Mouse (Mus musculus) midbrain, postnatal 0 days (tissue): ENCODE results near the gene Slc46a2. TPM values are rescaled to one million over a fixed set of nuclear protein-coding genes. Genes with fewer than 3 reads are reported as not detected.

Experiments
- ATAC-seq: fragments of 200-750 bp; cut with Nextera tagmentation; 2 replicates; pipeline ENCODE4 v1.8.0; 2017; ENCODE audit warnings: moderate number of reproducible peaks, mild to moderate bottlenecking, moderate TSS enrichment, moderate library complexity; ENCODE audit not compliant: low FRiP score
- DNase-seq: peaks from one replicate; pipeline ENCODE4 v3.0.0-alpha.2; 2015; ENCODE audit warnings: low spot score
- H3K27ac ChIP-seq: fragments of 300-500 bp; sonication (generic); 2 replicates; pipeline ENCODE4 v1.5.1; 2014; ENCODE audit warnings: low read depth, mild to moderate bottlenecking, low read length, mixed read lengths
- H3K27me3 ChIP-seq: fragments of 300-500 bp; sonication (generic); 2 replicates; pipeline ENCODE4 v1.6.1; 2014; ENCODE audit warnings: low read length, control low read depth, mixed read lengths; ENCODE audit not compliant: insufficient read depth
- H3K36me3 ChIP-seq: fragments of 300-500 bp; sonication (generic); 2 replicates; pipeline ENCODE4 v1.6.1; 2014; ENCODE audit warnings: low read length, control low read depth, mixed read lengths; ENCODE audit not compliant: insufficient read depth
- H3K4me1 ChIP-seq: fragments of 300-500 bp; sonication (generic); 2 replicates; pipeline ENCODE4 v1.6.1; 2014; ENCODE audit warnings: mild to moderate bottlenecking, control low read depth, antibody characterized with exemption, low read length, mixed read lengths; ENCODE audit not compliant: insufficient read depth
- H3K4me2 ChIP-seq: fragments of 300-500 bp; sonication (generic); 2 replicates; pipeline ENCODE4 v1.6.1; 2014; ENCODE audit warnings: low read depth, mild to moderate bottlenecking, low read length, mixed read lengths; ENCODE audit not compliant: poor library complexity, severe bottlenecking
- H3K4me3 ChIP-seq: fragments of 300-500 bp; sonication (generic); 2 replicates; pipeline ENCODE4 v1.5.1; 2014; ENCODE audit warnings: low read depth, mild to moderate bottlenecking, low read length, moderate library complexity
- H3K9ac ChIP-seq: fragments of 300-500 bp; sonication (generic); replicated peaks from 2 replicates; pipeline ENCODE4 v1.6.1; 2014; ENCODE audit warnings: mild to moderate bottlenecking, low read length, moderate library complexity, mixed read lengths; ENCODE audit not compliant: poor library complexity, severe bottlenecking
- H3K9me3 ChIP-seq: fragments of 300-500 bp; sonication (generic); 2 replicates; pipeline ENCODE4 v1.6.1; 2016; ENCODE audit warnings: low read length, control low read depth
- CTCF ChIP-seq: IDR thresholded peaks from 2 replicates; pipeline ENCODE4 v1.5.1; 2016; ENCODE audit warnings: antibody characterized with exemption, mild to moderate bottlenecking
- WGBS: fragments of 180-500 bp; shearing (Covaris S2); extraction: QIAGEN DNeasy Blood & Tissue Kit; methylation state at CpG from one replicate; pipeline ENCODE4 v1.1.7; 2014; 5-methylcytosine and 5-hydroxymethylcytosine counted together
- polyA plus RNA-seq: library from polyadenylated mRNA; unstranded; fragments of >200 nt; fragmentation: Nextera tagmentation; extraction: Ambion mirVana; gene quantifications from 2 replicates; pipeline ENCODE4 v1.2.1, GENCODE M21; 2015
- total RNA-seq: library from RNA; depleted of rRNA; stranded (reverse); fragments of >200 nt; gene quantifications from 2 replicates; pipeline ENCODE4 v1.2.3, GENCODE M21; 2014

The Slc46a2 gene
- total and polyA plus RNA-seq, 2 experiments from 2014 or later = 0.05 to 0.16 TPM

DNA sequence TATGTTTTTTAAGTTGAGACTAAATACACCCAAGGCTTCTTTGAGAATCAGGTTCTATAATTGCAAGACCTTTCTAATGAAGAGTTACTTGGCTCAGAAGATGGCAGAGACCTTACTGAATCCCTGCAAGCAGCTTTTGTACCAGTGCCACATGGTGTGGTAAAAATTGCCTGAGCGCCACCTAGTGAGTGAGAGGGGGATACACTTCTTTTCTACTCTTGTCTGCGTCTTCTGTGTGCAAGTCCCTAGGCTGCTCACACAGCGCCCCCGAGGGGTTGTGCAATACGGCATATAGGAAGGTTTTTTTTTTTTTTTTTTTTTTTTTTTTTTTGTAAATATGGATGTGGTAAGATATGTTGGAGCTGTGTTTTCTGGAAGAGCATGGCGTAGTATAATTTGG is 13.5 kb upstream of the Slc46a2 start:
- H3K27me3 ChIP-seq = no peaks in the 10 kb centered on the region
- peak; percentile 77 for DNase-seq
- no peak for ATAC-seq
- no peak overlapping the region for H3K4me3 ChIP-seq
- no peak overlapping the region for H3K27ac ChIP-seq
- H3K9me3 ChIP-seq = no peaks in the 10 kb centered on the region
- no peaks in the 10 kb centered on the region for H3K36me3 ChIP-seq
- H3K4me1 ChIP-seq = no peaks in the 10 kb centered on the region
- WGBS = 23% methylated on average over 6 of the region's 6 CpGs
- no peak overlapping the region for H3K9ac ChIP-seq
- no peak overlapping the region for H3K4me2 ChIP-seq
- TF ChIP-seq CTCF = peak; percentile 69

GRCm38 (mm10) chr4:59927666-59928065 is 12.8 kb upstream of the Slc46a2 start:
- Histone ChIP-seq H3K4me3 (no peak overlapping the region), H3K27ac (no peak overlapping the region), H3K36me3 (no peaks in the 10 kb centered on the region), H3K27me3 (no peaks in the 10 kb centered on the region), H3K9ac (no peak overlapping the region), H3K4me1 (no peaks in the 10 kb centered on the region), H3K9me3 (no peaks in the 10 kb centered on the region), H3K4me2 (no peak overlapping the region)
- DNase-seq = no peak
- WGBS = 94% methylated on average over 3 of the region's 3 CpGs
- ATAC-seq = no peak
- TF ChIP-seq CTCF = no peak

- no peak for TF ChIP-seq CTCF
- Histone ChIP-seq H3K9me3 (no peaks in the 10 kb centered on the region), H3K4me2 (no peak overlapping the region), H3K4me1 (no peaks in the 10 kb centered on the region), H3K36me3 (no peaks in the 10 kb centered on the region), H3K27ac (no peak overlapping the region), H3K4me3 (no peak overlapping the region), H3K9ac (no peak overlapping the region), H3K27me3 (no peaks in the 10 kb centered on the region)
- ATAC-seq (no peak), DNase-seq (no peak)
- WGBS = 81% methylated on average over 9 of the region's 9 CpGs
Observed at GRCm38 (mm10) chr4:59925082-59925481, 10.2 kb upstream of the Slc46a2 start.

DNA sequence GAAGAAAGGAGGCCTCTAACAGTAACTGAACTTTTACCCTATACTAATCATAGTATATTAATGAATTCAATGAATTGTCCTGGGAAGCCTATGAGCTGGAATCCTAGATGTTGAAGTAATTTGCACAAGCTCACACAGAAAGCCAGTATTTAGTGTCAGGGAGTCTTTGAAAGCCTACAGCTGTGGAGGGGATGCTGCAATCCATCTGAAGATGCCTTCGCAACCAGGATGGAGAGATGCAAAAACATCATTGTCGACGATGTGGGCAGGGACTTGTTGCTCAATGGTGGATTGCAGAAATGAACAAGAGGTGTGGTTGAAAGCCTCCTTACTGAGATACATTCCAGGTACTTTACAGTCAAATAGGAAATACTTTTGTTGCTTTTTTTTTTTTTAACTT is 3.1 kb upstream of the Slc46a2 start:
- 92% methylated on average over 3 of the region's 3 CpGs for WGBS
- no peak for ATAC-seq
- Histone ChIP-seq H3K4me3 (no peak overlapping the region), H3K36me3 (no peaks in the 10 kb centered on the region), H3K9me3 (no peaks in the 10 kb centered on the region), H3K9ac (no peak overlapping the region), H3K27ac (no peak overlapping the region), H3K27me3 (no peaks in the 10 kb centered on the region), H3K4me2 (no peak overlapping the region), H3K4me1 (no peaks in the 10 kb centered on the region)
- no peak for TF ChIP-seq CTCF
- DNase-seq = no peak

DNA sequence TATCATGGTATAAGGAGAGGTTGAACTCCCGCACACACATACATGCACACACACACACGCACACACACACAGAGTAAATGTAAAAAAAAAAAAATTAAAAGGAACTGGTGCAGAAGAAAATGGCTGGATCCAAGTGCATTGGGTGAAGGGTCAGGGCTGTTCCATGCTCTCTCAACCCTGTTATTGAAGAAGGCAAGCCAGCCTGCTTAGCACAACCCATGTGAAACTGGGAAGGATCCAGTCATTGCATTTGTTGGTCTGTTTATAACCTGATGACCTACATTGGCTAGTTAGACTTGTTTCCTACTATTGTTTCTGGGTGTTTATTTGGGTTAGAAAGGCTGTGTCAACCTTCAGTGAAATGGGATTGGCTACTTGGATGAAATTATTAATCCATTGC is 6.1 kb downstream of the Slc46a2 start:
- DNase-seq (no peak), ATAC-seq (no peak)
- Histone ChIP-seq H3K9me3 (no peaks in the 10 kb centered on the region), H3K4me3 (no peak overlapping the region), H3K36me3 (no peaks in the 10 kb centered on the region), H3K4me1 (no peaks in the 10 kb centered on the region), H3K9ac (no peak overlapping the region), H3K27me3 (no peaks in the 10 kb centered on the region), H3K4me2 (no peak overlapping the region), H3K27ac (no peak overlapping the region)
- TF ChIP-seq CTCF = no peak
- 91% methylated on average over 2 of the region's 2 CpGs for WGBS

DNA sequence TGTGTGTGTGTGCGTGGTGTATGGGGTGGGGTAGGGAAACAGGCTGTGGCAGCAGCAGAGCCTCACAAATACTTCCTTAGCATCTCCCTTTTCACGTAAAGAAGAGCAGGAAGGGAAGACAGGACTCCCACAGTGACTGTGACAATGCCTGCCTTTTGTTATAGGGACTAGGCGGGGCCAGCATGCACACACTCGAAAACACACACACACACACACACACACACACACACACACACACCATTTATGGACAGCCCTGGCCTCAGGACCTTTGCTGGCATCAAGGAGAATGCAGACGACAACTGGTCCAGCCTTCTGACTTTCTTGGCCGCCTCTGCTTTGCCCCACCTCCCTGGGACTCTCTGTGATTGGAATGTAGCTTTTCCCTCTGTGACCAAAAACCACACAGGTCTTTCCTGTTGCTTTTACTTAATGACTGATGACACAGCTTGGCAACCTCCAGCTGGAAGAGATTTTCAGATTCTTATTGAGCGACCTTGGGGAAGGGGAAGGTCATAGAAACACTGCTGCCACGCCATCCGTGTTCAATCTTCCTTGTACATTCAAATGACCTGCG is 7.1 kb downstream of the Slc46a2 start:
- no peak for ATAC-seq
- WGBS = 46% methylated on average over 10 of the region's 10 CpGs

More for the DNA sequence above, 7.1 kb downstream of the Slc46a2 start:
- H3K9me3 ChIP-seq = no peaks in the 10 kb centered on the region
- no peak overlapping the region for H3K4me3 ChIP-seq
- no peak overlapping the region for H3K27ac ChIP-seq
- no peak for TF ChIP-seq CTCF
- no peaks in the 10 kb centered on the region for H3K4me1 ChIP-seq
- H3K27me3 ChIP-seq = no peaks in the 10 kb centered on the region
- H3K36me3 ChIP-seq = no peaks in the 10 kb centered on the region
- no peak for DNase-seq
- H3K4me2 ChIP-seq = no peak overlapping the region
- H3K9ac ChIP-seq = no peak overlapping the region
